Mouse (Mus musculus): Measurements from ENCODE around the gene Lcn6. TPM values are rescaled to one million over a fixed set of nuclear protein-coding genes. Genes with fewer than 3 reads are reported as not detected.

Lcn6 gene
- not detected in 2 replicates for polyA plus RNA-seq (2012; rRNA removed; ENCODE audit: low replicate concordance)

GRCm38 (mm10) chr2:25676486-25676885 lies at the start of gene Lcn6:
Gene Lcn6 (plus strand): TSS chr2:25676786.

GRCm38 (mm10) chr2:25627811-25628210 lies 48.8 kb upstream of the Lcn6 start, which contains the start of gene Fcna:
Gene Fcna (minus strand): TSS chr2:25628030.

GRCm38 (mm10) chr2:25652902-25653301 lies 23.7 kb upstream of the Lcn6 start, which contains the start of gene Lcn8:
Gene Lcn8 (plus strand): TSS chr2:25653120.

GRCm38 (mm10) chr2:25657652-25658051 lies 18.9 kb upstream of the Lcn6 start, which contains the start of gene Lcn5:
Gene Lcn5 (plus strand): TSS chr2:25657952.

GRCm38 (mm10) chr2:25682426-25682825 lies 5.8 kb downstream of the Lcn6 start, which contains the start of gene Lcn10:
Gene Lcn10 (plus strand): TSS chr2:25682726.

DNA sequence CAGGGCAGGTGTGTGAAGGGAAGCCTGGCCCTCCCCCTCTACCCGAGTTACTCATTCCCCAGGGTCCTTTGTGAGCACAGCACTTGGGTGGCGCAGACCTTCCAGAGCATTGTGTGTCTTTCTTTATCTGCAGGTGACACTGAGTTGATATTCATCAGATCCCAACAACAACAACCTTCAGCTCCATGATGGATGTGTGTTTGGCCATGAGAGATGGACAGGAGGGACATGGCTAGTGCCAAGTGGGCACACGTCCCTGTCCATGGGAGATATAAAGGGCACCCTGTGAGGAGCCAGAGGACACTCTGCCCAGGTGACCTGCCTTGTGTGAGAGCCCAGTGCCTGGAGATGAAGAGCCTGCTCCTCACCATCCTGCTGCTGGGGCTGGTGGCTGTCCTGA lies 23.2 kb downstream of the Lcn6 start, which contains the start of gene Obp2a:
Obp2a (plus strand) TSS at position 301 of the 400 bp plus-strand sequence.

GRCm38 (mm10) chr2:25706643-25707481 lies 30.3 kb downstream of the Lcn6 start, which contains the start of gene Bmyc:
Gene Bmyc (plus strand): TSS chr2:25706739.

Other genes with a start within 250 kb of the Lcn6 start
- 52.8 and 92.1 TPM in 2 replicates for gene Abca2, start 248.1 kb upstream of the Lcn6 start, polyA plus RNA-seq (2012; rRNA removed; ENCODE audit: low replicate concordance)
- 8.4 and 21.2 TPM in 2 replicates for gene Clic3, start 219.9 kb upstream of the Lcn6 start, polyA plus RNA-seq (2012; rRNA removed; ENCODE audit: low replicate concordance)
- 92.7 and 147 TPM in 2 replicates for gene Paxx, start 215.7 kb upstream of the Lcn6 start, polyA plus RNA-seq (2012; rRNA removed; ENCODE audit: low replicate concordance)
- 4.8 and 6.6 TPM in 2 replicates for gene Ptgds, start 206.7 kb upstream of the Lcn6 start, polyA plus RNA-seq (2012; rRNA removed; ENCODE audit: low replicate concordance)
- gene Lcn12, start 182.9 kb upstream of the Lcn6 start, polyA plus RNA-seq (2012; rRNA removed; ENCODE audit: low replicate concordance) = not detected in 2 replicates
- 19.9 and 31.9 TPM in 2 replicates for gene Fbxw5, start 176.0 kb upstream of the Lcn6 start, polyA plus RNA-seq (2012; rRNA removed; ENCODE audit: low replicate concordance)
- gene C8g, start 175.1 kb upstream of the Lcn6 start, polyA plus RNA-seq (2012; rRNA removed; ENCODE audit: low replicate concordance) = 12.2 and 13.2 TPM in 2 replicates
- gene Traf2, start 129.8 kb upstream of the Lcn6 start, polyA plus RNA-seq (2012; rRNA removed; ENCODE audit: low replicate concordance) = 20.0 and 23.9 TPM in 2 replicates
- gene Edf1, start 118.9 kb upstream of the Lcn6 start, polyA plus RNA-seq (2012; rRNA removed; ENCODE audit: low replicate concordance) = 65.0 and 134 TPM in 2 replicates
- 3.4 and 4.2 TPM in 2 replicates for gene Mamdc4, start 101.9 kb upstream of the Lcn6 start, polyA plus RNA-seq (2012; rRNA removed; ENCODE audit: low replicate concordance)
- gene Phpt1, start 101.6 kb upstream of the Lcn6 start, polyA plus RNA-seq (2012; rRNA removed; ENCODE audit: low replicate concordance) = 42.8 and 48.1 TPM in 2 replicates
- gene Ajm1, start 95.0 kb upstream of the Lcn6 start, polyA plus RNA-seq (2012; rRNA removed; ENCODE audit: low replicate concordance) = 0.79 and 2.0 TPM in 2 replicates
- gene Rabl6, start 68.3 kb upstream of the Lcn6 start, polyA plus RNA-seq (2012; rRNA removed; ENCODE audit: low replicate concordance) = 69.2 and 71.3 TPM in 2 replicates
- not detected in 2 replicates for gene Ccdc183, start 59.1 kb upstream of the Lcn6 start, polyA plus RNA-seq (2012; rRNA removed; ENCODE audit: low replicate concordance)
- 20.4 and 44.3 TPM in 2 replicates for gene Tmem141, start 54.8 kb upstream of the Lcn6 start, polyA plus RNA-seq (2012; rRNA removed; ENCODE audit: low replicate concordance)
- 17.3 and 33.5 TPM in 2 replicates for gene Fcna, start 48.8 kb upstream of the Lcn6 start, polyA plus RNA-seq (2012; rRNA removed; ENCODE audit: low replicate concordance)
- gene Lcn8, start 23.7 kb upstream of the Lcn6 start, polyA plus RNA-seq (2012; rRNA removed; ENCODE audit: low replicate concordance) = not detected in 2 replicates
- gene Lcn5, start 18.8 kb upstream of the Lcn6 start, polyA plus RNA-seq (2012; rRNA removed; ENCODE audit: low replicate concordance) = not detected in 2 replicates
- gene Lcn10, start 5.9 kb downstream of the Lcn6 start, polyA plus RNA-seq (2012; rRNA removed; ENCODE audit: low replicate concordance) = not detected in 2 replicates
- not detected in 2 replicates for gene Obp2a, start 23.3 kb downstream of the Lcn6 start, polyA plus RNA-seq (2012; rRNA removed; ENCODE audit: low replicate concordance)
- gene Bmyc, start 30.0 kb downstream of the Lcn6 start, polyA plus RNA-seq (2012; rRNA removed; ENCODE audit: low replicate concordance) = 39.9 and 133 TPM in 2 replicates
- gene Obp2b, start 60.2 kb downstream of the Lcn6 start, polyA plus RNA-seq (2012; rRNA removed; ENCODE audit: low replicate concordance) = not detected in 2 replicates
- gene Lcn3, start 88.8 kb downstream of the Lcn6 start, polyA plus RNA-seq (2012; rRNA removed; ENCODE audit: low replicate concordance) = not detected in 2 replicates
- not detected in 2 replicates for gene Lcn11, start 100.2 kb downstream of the Lcn6 start, polyA plus RNA-seq (2012; rRNA removed; ENCODE audit: low replicate concordance)
- gene Gm13539, start 105.5 kb downstream of the Lcn6 start, polyA plus RNA-seq (2012; rRNA removed; ENCODE audit: low replicate concordance) = not detected in 2 replicates
- not detected in 2 replicates for gene Glt6d1, start 139.1 kb downstream of the Lcn6 start, polyA plus RNA-seq (2012; rRNA removed; ENCODE audit: low replicate concordance)
- gene Lcn9, start 146.4 kb downstream of the Lcn6 start, polyA plus RNA-seq (2012; rRNA removed; ENCODE audit: low replicate concordance) = not detected in 2 replicates
- gene Sohlh1, start 170.5 kb downstream of the Lcn6 start, polyA plus RNA-seq (2012; rRNA removed; ENCODE audit: low replicate concordance) = not detected in 2 replicates
- 0.48 and 0.57 TPM in 2 replicates for gene Kcnt1, start 186.9 kb downstream of the Lcn6 start, polyA plus RNA-seq (2012; rRNA removed; ENCODE audit: low replicate concordance)

All from mammary gland, adult 2 months (tissue).